In genomic region chr6:108659221-108659725, GRCm38 (mm10) we compare ENCODE assay signal across 8 mouse cellular contexts. TPM values are rescaled to one million over a fixed set of nuclear protein-coding genes. Genes with fewer than 3 reads are reported as not detected.
DNase-seq lines count a peak whose midpoint lies in the region; ATAC-seq and TF ChIP-seq lines count a peak whose summit lies in the region.

No protein-coding gene starts in this region.

- peak; percentile 78 for ATAC-seq in heart, embryonic 14.5 days (ENCODE audit: insufficient number of reproducible peaks, insufficient read depth, low FRiP score, low read depth)
- ATAC-seq in liver, embryonic 13.5 days (ENCODE audit: low read depth), result peak; percentile 52

- peaks cover 18% of the 10 kb centered on the region for H3K4me1 ChIP-seq in bone marrow macrophage, adult 2 months (ENCODE audit: control insufficient read depth, insufficient read depth, low read length)
- peaks cover 38% of the 10 kb centered on the region for H3K4me1 ChIP-seq in forebrain, embryonic 10.5 days
- peaks cover 13 to 31% of the 10 kb centered on the region in 2 experiments for H3K4me1 ChIP-seq in heart, embryonic 14.5 days (ENCODE audit: control insufficient read depth in 2 of 2, insufficient read depth in 2 of 2, low read length in 2 of 2)
- peaks cover 16% of the 10 kb centered on the region; the same call in 1 of the 2 replicates for H3K4me1 ChIP-seq in liver, embryonic 13.5 days (replicated peaks)

- peaks cover 38% of the 10 kb centered on the region for H3K79me2 ChIP-seq in C2C12 (ENCODE audit: control insufficient read depth, insufficient read depth)

- peak; percentile 7 for TF ChIP-seq CTCF in C2C12 (IDR thresholded peaks at IDR 0.05; ENCODE audit: control insufficient read depth, insufficient read depth, insufficient read length)
- TF ChIP-seq CTCF in bone marrow macrophage, adult 2 months (IDR thresholded peaks at IDR 0.05; ENCODE audit: low read depth, low read length), result no peak

- peaks cover 15% of the 10 kb centered on the region for H3K36me3 ChIP-seq in C2C12 (ENCODE audit: control insufficient read depth, insufficient read depth)
- H3K36me3 ChIP-seq in forebrain, embryonic 10.5 days (replicated peaks), result peaks cover under 1% of the 10 kb centered on the region; the same call in 1 of the 2 replicates
- H3K36me3 ChIP-seq in heart, embryonic 14.5 days (ENCODE audit: control insufficient read depth, insufficient read depth, low read length), result peaks cover 14% of the 10 kb centered on the region
- H3K36me3 ChIP-seq in liver, embryonic 13.5 days, result peaks cover under 1% of the 10 kb centered on the region; the same call in 1 of the 2 replicates
- H3K36me3 ChIP-seq in splenic B cell, adult 2 months (ENCODE audit: control insufficient read depth, insufficient read depth, low read length, poor library complexity, severe bottlenecking), result peaks cover 1% of the 10 kb centered on the region

- peak overlapping the region; percentile 90 for H3K9ac ChIP-seq in heart, embryonic 14.5 days (ENCODE audit: low read length)
- peak overlapping the region; percentile 64 for H3K9ac ChIP-seq in liver, embryonic 13.5 days

- peak overlapping the region; percentile 96 for H3K27ac ChIP-seq in bone marrow macrophage, adult 2 months (ENCODE audit: insufficient read depth, low read depth, low read length)
- H3K27ac ChIP-seq in forebrain, embryonic 10.5 days, result peak overlapping the region; percentile 94
- peak overlapping the region; percentile 100 for H3K27ac ChIP-seq in heart, embryonic 14.5 days (replicated peaks in 1 of 2; ENCODE audit: control insufficient read depth in 1 of 2, insufficient read depth in 1 of 2, low read depth in 2 of 2, low read length in 2 of 2)
- H3K27ac ChIP-seq in liver, embryonic 13.5 days, result peak overlapping the region; percentile 80

- peak; percentile 82 for DNase-seq in forebrain, embryonic 10.5 days (ENCODE audit: extremely low spot score, low spot score)
- peak; percentile 98 for DNase-seq in kidney, postnatal 14 days
- DNase-seq in liver, embryonic 13.5 days, result peak; percentile 10
- peak; percentile 66 for DNase-seq in naive thymus-derived CD4-positive, alpha-beta T cell, adult 2 months (ENCODE audit: low read depth)
- DNase-seq in splenic B cell, adult 2 months (ENCODE audit: low read depth, low spot score), result peak; percentile 90

- H3K4me3 ChIP-seq in C2C12 (ENCODE audit: insufficient read depth, poor library complexity, severe bottlenecking), result peak overlapping the region; percentile 23
- H3K4me3 ChIP-seq in bone marrow macrophage, adult 2 months (ENCODE audit: insufficient read depth, low read length), result peak overlapping the region; percentile 56
- H3K4me3 ChIP-seq in forebrain, embryonic 10.5 days, result peak overlapping the region; percentile 71
- H3K4me3 ChIP-seq in heart, embryonic 14.5 days (ENCODE audit: control insufficient read depth in 1 of 2, insufficient read depth in 1 of 2, low read depth in 1 of 2, low read length in 2 of 2), result peak overlapping the region; percentile 59 to 63
- peak overlapping the region; percentile 57 for H3K4me3 ChIP-seq in liver, embryonic 13.5 days (replicated peaks)

- peaks cover 28% of the 10 kb centered on the region for H3K79me3 ChIP-seq in C2C12 (ENCODE audit: low read depth)

- H3K9me3 ChIP-seq in forebrain, embryonic 10.5 days, result no peaks in the 10 kb centered on the region
- H3K9me3 ChIP-seq in heart, embryonic 14.5 days (ENCODE audit: control insufficient read depth, low read length), result no peaks in the 10 kb centered on the region
- H3K9me3 ChIP-seq in liver, embryonic 13.5 days (replicated peaks), result no peaks in the 10 kb centered on the region

- TF ChIP-seq POLR2A in bone marrow macrophage, adult 2 months (IDR thresholded peaks at IDR 0.05; ENCODE audit: borderline replicate concordance, low read depth, low read length), result no peak

- H3ac ChIP-seq in C2C12 (ENCODE audit: control insufficient read depth, insufficient read length, low read depth), result peak overlapping the region; percentile 71

- H3K4me2 ChIP-seq in heart, embryonic 14.5 days (ENCODE audit: low read length), result peak overlapping the region; percentile 82
- peak overlapping the region; percentile 66 for H3K4me2 ChIP-seq in liver, embryonic 13.5 days

- H3K27me3 ChIP-seq in C2C12 (ENCODE audit: control insufficient read depth, insufficient read depth, insufficient read length), result no peaks in the 10 kb centered on the region
- peaks cover 65% of the 10 kb centered on the region for H3K27me3 ChIP-seq in forebrain, embryonic 10.5 days (ENCODE audit: poor library complexity, severe bottlenecking)
- H3K27me3 ChIP-seq in heart, embryonic 14.5 days (ENCODE audit: control insufficient read depth, insufficient read depth, low read length), result no peaks in the 10 kb centered on the region
- H3K27me3 ChIP-seq in liver, embryonic 13.5 days, result peaks cover 56% of the 10 kb centered on the region
- no peaks in the 10 kb centered on the region for H3K27me3 ChIP-seq in splenic B cell, adult 2 months (ENCODE audit: control insufficient read depth, insufficient read depth, low read length, poor library complexity, severe bottlenecking)

- under 1% methylated on average over 42 of the region's 42 CpGs for WGBS in forebrain, embryonic 10.5 days
- under 1% methylated on average over 40 of the region's 42 CpGs for WGBS in heart, embryonic 14.5 days
- under 1% methylated on average over 37 of the region's 42 CpGs for WGBS in liver, embryonic 13.5 days (ENCODE audit: insufficient replicate concordance)

TF ChIP-seq in C2C12, 6 proteins besides CTCF, POLR2A, EP300 and RAD21:
- TF ChIP-seq CEBPB (IDR thresholded peaks at IDR 0.05; ENCODE audit: low read depth), result peak; percentile 80
- TF ChIP-seq FOSL1 (IDR thresholded peaks at IDR 0.05; ENCODE audit: insufficient read depth, low read length, poor library complexity, severe bottlenecking), result no peak
- TF ChIP-seq MYOG (IDR thresholded peaks at IDR 0.05; ENCODE audit: control insufficient read depth, extremely low read depth, insufficient read length), result no peak
- peak; percentile 51 for TF ChIP-seq USF1 (IDR thresholded peaks at IDR 0.05; ENCODE audit: low read depth)
TF ChIP-seq in C2C12: peak in this region for 2.

RNA-seq across cellular contexts. Expression of gene Bhlhe40, which starts 1.2 kb away (rescaled TPM):
- polyA plus RNA-seq in C2C12 (2012; fragmentation: generic; extraction: Trizol), result 15.3 TPM
- polyA plus RNA-seq in bone marrow macrophage, adult 2 months (2012; ENCODE audit: insufficient read depth, insufficient read length, missing spikeins), result 1.5 and 2.0 TPM in 2 replicates
- polyA plus RNA-seq in forebrain, embryonic 10.5 days (2016; fragmentation: Nextera tagmentation; extraction: Ambion mirVana), result 3.1 and 3.2 TPM in 2 replicates
- 20.1 and 20.9 TPM in 2 replicates for polyA plus RNA-seq in heart, embryonic 14.5 days (2014; fragmentation: Nextera tagmentation; extraction: Ambion mirVana)
- polyA plus RNA-seq in liver, embryonic 13.5 days (2015; fragmentation: Nextera tagmentation; extraction: Ambion mirVana), result 3.3 and 5.1 TPM in 2 replicates

Comparison
In these comparisons a context has a peak if more than half of its experiments do, and no peak if none do; other contexts are left out.
1. Peak in every context shown above with its lines: DNase-seq, ATAC-seq, H3K4me3 ChIP-seq and H3K27ac ChIP-seq.
2. DNase-seq: peak in every context shown above with its lines; median percentile 98 in kidney, postnatal 14 days; 90 in splenic B cell, adult 2 months; 82 in forebrain, embryonic 10.5 days; 66 in naive thymus-derived CD4-positive, alpha-beta T cell, adult 2 months; 10 in liver, embryonic 13.5 days.